Mouse (Mus musculus): ENCODE measurements around the gene Cd19.
"Not testable (repeated sequence)": the region's sequence is repeated elsewhere in the genome, so short reads cannot be mapped to it uniquely, and the experiment has no call there.

The Cd19 gene

GRCm38 (mm10) chr7:126435801-126436200 lies 21.1 kb upstream of the Cd19 start:
- in situ Hi-C loops (cut with MseI, MboI), result no loop called here

- in situ Hi-C loops (cut with MseI, MboI), result no loop called here
These were observed 20.0 kb upstream of the Cd19 start for GRCm38 (mm10) chr7:126434726-126435125.

GRCm38 (mm10) chr7:126430167-126430566 lies 15.5 kb upstream of the Cd19 start:
- in situ Hi-C loops (cut with MseI, MboI), result no loop called here

- in situ Hi-C loops (cut with MseI, MboI), result no loop called here
These were observed 14.8 kb upstream of the Cd19 start for GRCm38 (mm10) chr7:126429503-126429898.

GRCm38 (mm10) chr7:126428631-126429502 lies 14.2 kb upstream of the Cd19 start, which contains the start of gene Rabep2:
TSS of gene Rabep2 (plus strand) at chr7:126428759.
- in situ Hi-C loops (cut with MseI, MboI), result no loop called here

GRCm38 (mm10) chr7:126428154-126428553 lies 13.5 kb upstream of the Cd19 start:
- in situ Hi-C loops (cut with MseI, MboI), result no loop called here

- in situ Hi-C loops (cut with MseI, MboI), result no loop called here
These were observed 12.7 kb upstream of the Cd19 start for GRCm38 (mm10) chr7:126427323-126427860.

- in situ Hi-C loops (cut with MseI, MboI), result no loop called here
These were observed 9.5 kb upstream of the Cd19 start for GRCm38 (mm10) chr7:126424161-126424560.

GRCm38 (mm10) chr7:126421756-126422155 lies 7.1 kb upstream of the Cd19 start:
- in situ Hi-C loops (cut with MseI, MboI), result no loop called here

- in situ Hi-C loops (cut with MseI, MboI), result no loop called here
These were observed 3.8 kb upstream of the Cd19 start for GRCm38 (mm10) chr7:126418496-126418895.

GRCm38 (mm10) chr7:126417606-126418005 lies 2.9 kb upstream of the Cd19 start:
- in situ Hi-C loops (cut with MseI, MboI), result no loop called here

GRCm38 (mm10) chr7:126417045-126417444 lies 2.4 kb upstream of the Cd19 start:
- in situ Hi-C loops (cut with MseI, MboI), result no loop called here

GRCm38 (mm10) chr7:126416615-126417014 lies 1.9 kb upstream of the Cd19 start:
- in situ Hi-C loops (cut with MseI, MboI), result no loop called here

- in situ Hi-C loops (cut with MseI, MboI), result no loop called here
These were observed 3.6 kb downstream of the Cd19 start for GRCm38 (mm10) chr7:126411061-126411460.

GRCm38 (mm10) chr7:126408686-126409085 lies 6.0 kb downstream of the Cd19 start:
- in situ Hi-C loops (cut with MseI, MboI), result no loop called here

GRCm38 (mm10) chr7:126402518-126402917 lies 12.2 kb downstream of the Cd19 start:
- in situ Hi-C loops (cut with MseI, MboI), result not testable (repeated sequence)

GRCm38 (mm10) chr7:126399548-126399947 lies 15.1 kb downstream of the Cd19 start:
- in situ Hi-C loops (cut with MseI, MboI), result no loop called here

- in situ Hi-C loops (cut with MseI, MboI), result no loop called here
These were observed 16.9 kb downstream of the Cd19 start for GRCm38 (mm10) chr7:126397822-126398221.

GRCm38 (mm10) chr7:126397221-126397620 lies 17.5 kb downstream of the Cd19 start:
- in situ Hi-C loops (cut with MseI, MboI), result no loop called here

GRCm38 (mm10) chr7:126396298-126397119 lies 18.2 kb downstream of the Cd19 start, which contains the start of gene Nfatc2ip:
TSS of gene Nfatc2ip (minus strand) at chr7:126396737.
- in situ Hi-C loops (cut with MseI, MboI), result no loop called here

- in situ Hi-C loops (cut with MseI, MboI), result not testable (repeated sequence)
These were observed 22.4 kb downstream of the Cd19 start for GRCm38 (mm10) chr7:126392086-126392884.
